Mouse (Mus musculus): Measurements from ENCODE around the gene Zfhx2.
"Not testable (repeated sequence)": the region's sequence is repeated elsewhere in the genome, so short reads cannot be mapped to it uniquely, and the experiment has no call there.

Zfhx2 gene

DNA sequence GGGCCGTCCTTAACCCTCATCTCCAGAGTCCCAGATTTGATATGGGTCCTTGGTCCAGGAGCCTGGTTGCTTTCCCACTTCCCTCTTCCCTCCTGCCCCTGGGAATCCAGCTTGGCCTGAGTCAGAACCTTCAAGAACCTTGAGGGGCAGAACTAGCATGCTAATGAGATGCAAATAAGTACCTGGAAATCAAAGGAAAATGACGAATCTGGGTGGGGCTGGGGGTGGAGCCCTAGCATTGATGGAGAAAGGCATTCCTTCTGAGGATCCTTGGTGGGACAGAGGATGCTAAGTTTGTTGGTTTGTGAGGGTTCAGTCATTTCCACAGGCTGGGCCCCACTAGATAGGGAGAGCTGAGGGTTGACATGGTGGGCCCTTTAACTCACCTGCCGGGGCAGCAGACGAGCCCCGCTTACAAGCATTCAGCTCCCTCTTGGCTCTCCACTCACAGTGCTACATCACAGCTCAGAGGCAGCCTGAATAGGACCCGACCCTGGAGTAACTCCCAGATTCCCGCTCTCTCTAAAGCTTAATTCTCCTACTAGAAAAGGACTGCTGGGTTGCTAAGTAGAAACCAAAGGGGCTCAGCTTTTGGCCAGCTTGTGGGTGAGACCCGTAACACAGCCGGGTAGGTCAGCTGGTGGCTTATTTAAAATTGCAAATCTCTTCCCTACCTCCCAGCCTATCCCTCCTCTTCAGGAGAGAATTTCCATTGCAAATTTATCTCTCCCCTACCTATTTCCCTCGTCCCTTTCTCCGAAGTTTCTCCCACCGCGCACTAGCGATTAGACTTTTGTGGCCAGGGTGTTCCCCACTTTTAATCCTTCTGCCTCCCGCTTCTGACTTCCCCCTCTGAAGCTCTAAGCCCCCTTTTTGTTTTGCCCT lies 14.4 kb downstream of the Zfhx2 start:
- no peak for DNase-seq (ENCODE audit: low spot score)

- DNase-seq (ENCODE audit: low spot score), result no peak
These were observed 15.2 kb downstream of the Zfhx2 start for GRCm38 (mm10) chr14:55076956-55077355.

- DNase-seq (ENCODE audit: low spot score), result no peak
These were observed 15.9 kb downstream of the Zfhx2 start for GRCm38 (mm10) chr14:55076224-55076623.

GRCm38 (mm10) chr14:55074416-55074815 lies 17.7 kb downstream of the Zfhx2 start:
- no peak for DNase-seq (ENCODE audit: low spot score)

- DNase-seq (ENCODE audit: low spot score), result no peak
These were observed 20.4 kb downstream of the Zfhx2 start for GRCm38 (mm10) chr14:55071756-55072155.

GRCm38 (mm10) chr14:55066042-55066441 lies 26.1 kb downstream of the Zfhx2 start:
- DNase-seq (ENCODE audit: low spot score), result no peak

DNA sequence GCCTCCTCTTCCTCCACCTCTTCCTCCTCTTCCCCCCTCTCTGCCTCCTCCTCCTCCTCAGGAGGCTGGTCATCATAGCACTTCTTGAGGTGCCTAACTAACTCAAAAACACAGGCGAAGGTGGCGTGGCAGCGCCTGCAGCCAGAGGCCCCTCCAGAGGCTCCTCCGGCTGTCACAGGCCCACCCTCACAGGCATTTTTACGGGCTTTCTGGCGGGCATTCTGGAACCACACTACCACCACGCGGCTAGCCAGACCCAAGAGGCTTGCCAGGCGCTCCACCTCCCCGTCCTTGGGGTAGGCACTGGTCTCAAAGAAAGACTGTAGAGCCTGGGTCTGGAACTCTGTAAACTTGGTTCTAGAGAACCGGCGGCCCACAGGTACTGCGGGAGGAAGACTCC lies 26.7 kb downstream of the Zfhx2 start:
- no peak for DNase-seq (ENCODE audit: low spot score)

DNA sequence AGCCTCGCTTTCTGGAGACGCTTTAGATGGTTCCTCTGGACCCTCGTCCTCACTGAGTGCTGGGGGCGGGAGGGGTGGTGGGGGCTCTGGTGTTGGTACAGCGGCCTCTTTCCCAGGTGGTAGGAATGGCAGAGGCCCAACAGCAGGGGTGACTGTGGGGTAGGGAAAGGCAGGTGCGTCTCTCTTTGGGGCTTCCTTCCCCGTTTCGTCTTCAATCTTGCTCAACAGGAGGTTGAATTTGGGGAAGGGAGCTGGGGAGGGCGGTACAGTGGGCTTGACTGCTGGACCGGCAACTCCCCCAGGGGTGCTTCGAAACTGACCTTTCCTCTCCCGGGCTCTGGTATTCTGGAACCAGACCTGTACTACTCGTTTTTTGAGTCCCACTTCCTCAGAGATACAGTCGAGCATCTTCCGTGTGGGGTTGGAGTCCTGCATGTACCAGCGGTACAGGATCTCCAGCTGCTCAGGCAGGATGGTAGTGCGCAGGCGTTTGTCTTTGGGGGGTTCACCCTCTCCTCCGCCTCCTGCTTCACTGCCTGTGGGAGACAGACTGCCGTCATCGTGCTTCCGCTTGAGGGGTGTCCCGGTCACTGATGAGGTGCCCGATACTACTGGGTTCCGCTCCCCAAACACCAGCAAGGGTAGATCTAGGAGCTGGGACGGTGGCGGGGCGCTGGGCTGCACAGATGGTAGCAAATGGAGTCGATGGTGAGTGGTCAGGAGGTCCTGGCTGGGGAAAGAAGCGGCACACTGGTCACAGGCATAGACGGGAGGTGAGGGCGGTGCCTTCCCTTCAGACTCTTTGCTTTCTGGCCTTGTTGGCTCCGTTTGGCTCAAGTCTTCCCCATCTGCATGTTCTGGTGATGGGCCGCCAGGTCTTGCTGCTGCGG lies 27.4 kb downstream of the Zfhx2 start:
- DNase-seq (ENCODE audit: low spot score), result no peak

- DNase-seq (ENCODE audit: low spot score), result no peak
These were observed 28.3 kb downstream of the Zfhx2 start for GRCm38 (mm10) chr14:55063581-55064381.

GRCm38 (mm10) chr14:55063117-55063516 lies 29.0 kb downstream of the Zfhx2 start:
- no peak for DNase-seq (ENCODE audit: low spot score)

DNA sequence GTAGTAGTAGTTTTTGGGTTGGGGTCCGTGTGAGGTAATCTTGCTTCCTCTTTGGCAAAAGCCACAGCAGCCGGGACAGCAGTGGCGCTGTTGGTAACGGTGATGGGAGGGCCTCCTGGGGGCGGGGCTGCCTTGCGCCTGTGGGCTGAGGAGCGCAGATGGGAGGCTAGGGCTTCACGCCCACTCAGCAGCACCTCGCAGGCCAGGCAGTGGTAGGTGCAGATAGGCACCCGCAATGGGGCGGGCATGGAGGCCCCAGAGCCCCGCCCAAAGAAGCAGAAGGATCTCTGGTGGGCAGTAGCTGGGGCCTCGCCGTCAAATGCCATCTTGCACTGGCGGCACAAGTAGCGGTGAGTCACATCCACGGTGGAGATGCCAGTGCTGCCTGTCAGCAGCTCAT lies 29.5 kb downstream of the Zfhx2 start:
- no peak for DNase-seq (ENCODE audit: low spot score)

DNA sequence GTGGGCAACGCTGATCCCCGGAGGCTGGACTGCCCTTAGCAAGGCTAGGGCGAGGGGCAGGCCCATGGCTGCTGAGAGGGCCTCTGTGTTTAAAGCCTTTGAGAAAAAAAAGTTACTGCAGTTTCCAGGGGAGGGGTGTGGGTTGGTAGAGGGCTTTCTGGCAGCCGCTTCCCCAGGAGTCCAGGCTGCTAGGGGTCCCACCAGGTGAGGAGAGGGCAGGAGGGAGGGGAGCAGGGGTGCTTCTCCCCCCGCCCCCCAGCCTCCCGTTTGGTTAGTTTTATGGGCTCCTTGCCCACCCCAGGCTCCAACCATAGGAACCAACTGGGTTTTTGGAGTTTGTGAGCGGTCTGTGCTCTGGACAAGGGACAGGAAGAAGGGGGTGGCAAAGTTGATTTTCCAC lies 30.3 kb downstream of the Zfhx2 start:
- no peak for DNase-seq (ENCODE audit: low spot score)

DNA sequence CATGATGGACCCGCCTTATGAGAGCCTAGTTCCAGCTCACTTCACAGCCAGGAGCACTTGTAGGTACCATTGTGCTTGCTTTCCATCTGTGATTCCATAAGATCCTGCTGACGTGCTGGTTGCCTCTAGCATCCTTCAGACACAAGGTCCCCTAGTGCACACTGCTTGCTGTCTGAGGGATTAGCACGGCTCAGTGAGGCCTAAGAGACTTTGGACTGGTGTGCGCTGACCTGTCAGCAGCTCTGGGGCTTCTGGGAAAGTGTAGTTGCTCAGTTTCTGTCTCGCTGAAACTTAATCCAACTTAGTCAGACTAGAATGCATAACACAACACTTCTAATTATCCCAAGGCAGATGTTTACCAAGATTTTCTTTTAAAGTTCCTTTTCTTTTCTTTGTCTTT lies 32.2 kb downstream of the Zfhx2 start:
- DNase-seq (ENCODE audit: low spot score), result no peak

GRCm38 (mm10) chr14:55059009-55059408 lies 33.1 kb downstream of the Zfhx2 start:
- DNase-seq (ENCODE audit: low spot score), result no peak

GRCm38 (mm10) chr14:55055167-55055834 lies 36.8 kb downstream of the Zfhx2 start:
- no peak for DNase-seq (ENCODE audit: low spot score)

- DNase-seq (ENCODE audit: low spot score), result no peak
These were observed 37.9 kb downstream of the Zfhx2 start for GRCm38 (mm10) chr14:55054191-55054749.

GRCm38 (mm10) chr14:55053708-55054190 lies 38.4 kb downstream of the Zfhx2 start:
- no peak for DNase-seq (ENCODE audit: low spot score)

- no peak for DNase-seq (ENCODE audit: low spot score)
These were observed 39.1 kb downstream of the Zfhx2 start for GRCm38 (mm10) chr14:55053050-55053449.

DNA sequence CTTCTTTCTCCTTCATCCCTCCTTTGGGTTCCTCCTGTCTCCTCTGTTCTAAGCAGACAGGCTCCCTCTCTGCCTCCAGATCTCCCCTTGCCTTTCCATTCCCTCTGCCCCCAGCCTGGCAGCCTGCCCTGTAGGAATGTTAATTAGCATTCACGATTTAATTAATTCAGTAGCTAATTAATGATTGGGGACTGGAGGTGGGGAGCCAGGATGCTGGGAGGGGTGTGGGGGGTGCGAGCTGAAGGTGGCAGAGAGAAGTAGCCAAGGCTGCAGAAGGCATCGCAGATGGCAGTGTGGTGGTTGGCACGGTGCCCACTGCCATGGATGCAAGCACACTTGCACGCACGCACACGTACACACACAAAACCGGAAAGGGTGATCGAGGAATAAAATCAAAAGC lies 39.6 kb downstream of the Zfhx2 start:
- no peak for DNase-seq (ENCODE audit: low spot score)

- no peak for DNase-seq (ENCODE audit: low spot score)
These were observed 44.1 kb downstream of the Zfhx2 start for GRCm38 (mm10) chr14:55047971-55048531.

- not testable (repeated sequence) for DNase-seq (ENCODE audit: low spot score)
These were observed 48.4 kb downstream of the Zfhx2 start for GRCm38 (mm10) chr14:55043694-55044093.
